Mouse (Mus musculus) myocyte (in vitro differentiated cells): ENCODE data around the gene Atp8b4. TPM values are rescaled to one million over a fixed set of nuclear protein-coding genes. Genes with fewer than 3 reads are reported as not detected.

Experiments used
- H3K27me3 ChIP-seq: one replicate; pipeline ENCODE4 v1.6.1; 2011; ENCODE audit not compliant: control insufficient read depth, insufficient read depth, insufficient read length
- H3K36me3 ChIP-seq: one replicate; pipeline ENCODE4 v1.6.1; 2011; ENCODE audit not compliant: control insufficient read depth, insufficient read depth
- H3K4me2 ChIP-seq: one replicate; pipeline ENCODE4 v1.6.1; 2011; ENCODE audit warnings: low read depth, control low read depth
- H3K4me3 ChIP-seq: one replicate; pipeline ENCODE4 v1.5.1; 2011; ENCODE audit warnings: mild to moderate bottlenecking, control low read depth, moderate library complexity
- H3K79me2 ChIP-seq: one replicate; pipeline ENCODE4 v1.6.1; 2011; ENCODE audit not compliant: control insufficient read depth, insufficient read depth
- H3ac ChIP-seq: one replicate; pipeline ENCODE4 v1.6.1; 2011; ENCODE audit not compliant: control insufficient read depth, insufficient read length
- CEBPB ChIP-seq: IDR thresholded peaks from 2 replicates; pipeline ENCODE4 v1.6.1; 2011; ENCODE audit warnings: mild to moderate bottlenecking, moderate library complexity; ENCODE audit not compliant: poor library complexity, insufficient read depth, severe bottlenecking
- E2F4 ChIP-seq: IDR thresholded peaks from one replicate; pipeline ENCODE4 v1.6.1; 2011; ENCODE audit warnings: mild to moderate bottlenecking, control low read depth, moderate library complexity; ENCODE audit not compliant: insufficient read depth
- MAX ChIP-seq: IDR thresholded peaks from one replicate; pipeline ENCODE4 v1.6.1; 2011; ENCODE audit warnings: low read depth, mild to moderate bottlenecking, control low read depth
- MYOD1 ChIP-seq, 3 experiments: IDR thresholded peaks; one replicate each; pipeline ENCODE4 v1.6.1; 2011; ENCODE audit warnings: control low read depth in 2 of 3, low read depth in 2 of 3, mild to moderate bottlenecking in 2 of 3, moderate library complexity in 1 of 3; ENCODE audit not compliant: insufficient read length in 2 of 3, control insufficient read depth in 1 of 3
- MYOG ChIP-seq, 3 experiments: IDR thresholded peaks; one replicate each; pipeline ENCODE4 v1.6.1; 2011; ENCODE audit warnings: control low read depth in 2 of 3, low read depth in 2 of 3, mild to moderate bottlenecking in 2 of 3; ENCODE audit not compliant: insufficient read length in 2 of 3, control insufficient read depth in 1 of 3, insufficient read depth in 1 of 3
- POLR2A ChIP-seq: IDR thresholded peaks from one replicate; pipeline ENCODE4 v1.6.1; 2011; ENCODE audit warnings: low read depth, mild to moderate bottlenecking, control low read depth, moderate library complexity; ENCODE audit not compliant: insufficient read length
- POLR2AphosphoS2 ChIP-seq: IDR thresholded peaks from one replicate; pipeline ENCODE4 v1.6.1; 2011; ENCODE audit warnings: low read depth, control low read depth; ENCODE audit not compliant: insufficient read length
- REST ChIP-seq: IDR thresholded peaks from one replicate; pipeline ENCODE4 v1.6.1; 2011; ENCODE audit warnings: mild to moderate bottlenecking, control low read depth, moderate library complexity; ENCODE audit not compliant: insufficient read depth, insufficient read length
- SRF ChIP-seq: IDR thresholded peaks from one replicate; pipeline ENCODE4 v1.6.1; 2011; ENCODE audit warnings: low read depth; ENCODE audit not compliant: control insufficient read depth, insufficient read length
- TCF12 ChIP-seq: IDR thresholded peaks from one replicate; pipeline ENCODE4 v1.6.1; 2011; ENCODE audit warnings: mild to moderate bottlenecking, control low read depth; ENCODE audit not compliant: poor library complexity, insufficient read depth, severe bottlenecking
- TCF3 ChIP-seq: IDR thresholded peaks from one replicate; pipeline ENCODE4 v1.6.1; 2011; ENCODE audit warnings: low read depth, control low read depth; ENCODE audit not compliant: insufficient read length
- USF1 ChIP-seq: IDR thresholded peaks from one replicate; pipeline ENCODE4 v1.6.1; 2011; ENCODE audit warnings: low read depth, mild to moderate bottlenecking, control low read depth, moderate library complexity
- polyA plus RNA-seq: library from polyadenylated mRNA; unstranded; fragments of >200 nt; fragmentation: generic; extraction: Trizol; gene quantifications from one replicate; pipeline ENCODE4 v1.2.1, GENCODE M21; 2012; ENCODE audit warnings: missing spikeins

Atp8b4 gene
- polyA plus RNA-seq, 1 experiment: 0.01 TPM

- TF ChIP-seq SRF: no peak
- TF ChIP-seq USF1: no peak
- TF ChIP-seq MYOG (IDR thresholded peaks at IDR 0.05; ENCODE audit: control insufficient read depth in 1 of 3, insufficient read depth in 1 of 3, insufficient read length in 2 of 3, low read depth in 2 of 3): no peak
- TF ChIP-seq MAX: no peak
- no peak for TF ChIP-seq E2F4
- TF ChIP-seq MYOD1 (IDR thresholded peaks at IDR 0.05; ENCODE audit: control insufficient read depth in 1 of 3, insufficient read length in 2 of 3, low read depth in 2 of 3): no peak
- no peak for TF ChIP-seq TCF12
- no peak for TF ChIP-seq REST
- no peak for TF ChIP-seq CEBPB
- TF ChIP-seq POLR2AphosphoS2: no peak
- TF ChIP-seq POLR2A: no peak
- TF ChIP-seq TCF3: no peak
- Histone ChIP-seq H3K4me2 (no peak overlapping the region), H3K27me3 (no peaks in the 10 kb centered on the region), H3K4me3 (no peak overlapping the region), H3K79me2 (no peaks in the 10 kb centered on the region), H3K36me3 (no peaks in the 10 kb centered on the region), H3ac (no peak overlapping the region)
These were observed 55.4 kb downstream of the Atp8b4 start for GRCm38 (mm10) chr2:126445039-126445438.

GRCm38 (mm10) chr2:126441586-126441985 lies 58.9 kb downstream of the Atp8b4 start:
- H3K79me2 ChIP-seq: no peaks in the 10 kb centered on the region
- H3K27me3 ChIP-seq: no peaks in the 10 kb centered on the region
- no peaks in the 10 kb centered on the region for H3K36me3 ChIP-seq
- no peak overlapping the region for H3K4me2 ChIP-seq
- no peak overlapping the region for H3K4me3 ChIP-seq
- TF ChIP-seq USF1 (no peak), E2F4 (no peak), MYOG (IDR thresholded peaks at IDR 0.05; ENCODE audit: control insufficient read depth in 1 of 3, insufficient read depth in 1 of 3, insufficient read length in 2 of 3, low read depth in 2 of 3) (no peak), MAX (no peak)
- H3ac ChIP-seq: no peak overlapping the region

GRCm38 (mm10) chr2:126434712-126435111 lies 65.8 kb downstream of the Atp8b4 start:
- Histone ChIP-seq H3K4me2 (no peak overlapping the region), H3K4me3 (no peak overlapping the region), H3K79me2 (no peaks in the 10 kb centered on the region), H3ac (no peak overlapping the region), H3K36me3 (no peaks in the 10 kb centered on the region), H3K27me3 (no peaks in the 10 kb centered on the region)
- TF ChIP-seq POLR2AphosphoS2 (no peak), MYOD1 (IDR thresholded peaks at IDR 0.05; ENCODE audit: control insufficient read depth in 1 of 3, insufficient read length in 2 of 3, low read depth in 2 of 3) (no peak), CEBPB (no peak), USF1 (no peak), MAX (no peak), TCF12 (no peak), MYOG (IDR thresholded peaks at IDR 0.05; ENCODE audit: control insufficient read depth in 1 of 3, insufficient read depth in 1 of 3, insufficient read length in 2 of 3, low read depth in 2 of 3) (no peak), E2F4 (no peak), POLR2A (no peak), SRF (no peak), TCF3 (no peak), REST (no peak)

GRCm38 (mm10) chr2:126434305-126434704 lies 66.2 kb downstream of the Atp8b4 start:
- Histone ChIP-seq H3K4me2 (no peak overlapping the region), H3K36me3 (no peaks in the 10 kb centered on the region), H3ac (no peak overlapping the region), H3K79me2 (no peaks in the 10 kb centered on the region), H3K27me3 (no peaks in the 10 kb centered on the region), H3K4me3 (no peak overlapping the region)
- TF ChIP-seq E2F4 (no peak), TCF3 (no peak), USF1 (no peak), MAX (no peak), POLR2A (no peak)

- Histone ChIP-seq H3K4me2 (no peak overlapping the region), H3K36me3 (no peaks in the 10 kb centered on the region), H3K4me3 (no peak overlapping the region), H3K27me3 (no peaks in the 10 kb centered on the region), H3ac (no peak overlapping the region), H3K79me2 (no peaks in the 10 kb centered on the region)
- TF ChIP-seq TCF3 (no peak), SRF (no peak), MYOD1 (IDR thresholded peaks at IDR 0.05; ENCODE audit: control insufficient read depth in 1 of 3, insufficient read length in 2 of 3, low read depth in 2 of 3) (no peak), REST (no peak)
These were observed 67.9 kb downstream of the Atp8b4 start for GRCm38 (mm10) chr2:126432481-126433066.

- Histone ChIP-seq H3ac (no peak overlapping the region), H3K79me2 (no peaks in the 10 kb centered on the region), H3K4me3 (no peak overlapping the region), H3K4me2 (no peak overlapping the region), H3K36me3 (no peaks in the 10 kb centered on the region), H3K27me3 (no peaks in the 10 kb centered on the region)
- TF ChIP-seq MYOG (IDR thresholded peaks at IDR 0.05; ENCODE audit: control insufficient read depth in 1 of 3, insufficient read depth in 1 of 3, insufficient read length in 2 of 3, low read depth in 2 of 3): no peak
- no peak for TF ChIP-seq E2F4
- no peak for TF ChIP-seq TCF3
- TF ChIP-seq CEBPB: no peak
- TF ChIP-seq MAX: no peak
- no peak for TF ChIP-seq SRF
- no peak for TF ChIP-seq POLR2A
- TF ChIP-seq POLR2AphosphoS2: no peak
- TF ChIP-seq TCF12: no peak
- TF ChIP-seq REST: no peak
- TF ChIP-seq MYOD1 (IDR thresholded peaks at IDR 0.05; ENCODE audit: control insufficient read depth in 1 of 3, insufficient read length in 2 of 3, low read depth in 2 of 3): no peak
- TF ChIP-seq USF1: no peak
These were observed 71.2 kb downstream of the Atp8b4 start for GRCm38 (mm10) chr2:126429282-126429681.
